Mouse (Mus musculus) ES-E14 (cell line): ENCODE measurements around the gene Casq1.

ENCODE experiments used
- HCFC1 ChIP-seq: IDR thresholded peaks from 2 replicates; pipeline ENCODE4 v1.6.1; 2012; ENCODE audit warnings: low read length, inconsistent platforms, borderline replicate concordance; ENCODE audit not compliant: insufficient read depth
- ZC3H11A ChIP-seq: IDR thresholded peaks from 2 replicates; pipeline ENCODE4 v1.6.1; 2012; ENCODE audit warnings: low read depth, mild to moderate bottlenecking, inconsistent platforms, low read length, borderline replicate concordance

DNA sequence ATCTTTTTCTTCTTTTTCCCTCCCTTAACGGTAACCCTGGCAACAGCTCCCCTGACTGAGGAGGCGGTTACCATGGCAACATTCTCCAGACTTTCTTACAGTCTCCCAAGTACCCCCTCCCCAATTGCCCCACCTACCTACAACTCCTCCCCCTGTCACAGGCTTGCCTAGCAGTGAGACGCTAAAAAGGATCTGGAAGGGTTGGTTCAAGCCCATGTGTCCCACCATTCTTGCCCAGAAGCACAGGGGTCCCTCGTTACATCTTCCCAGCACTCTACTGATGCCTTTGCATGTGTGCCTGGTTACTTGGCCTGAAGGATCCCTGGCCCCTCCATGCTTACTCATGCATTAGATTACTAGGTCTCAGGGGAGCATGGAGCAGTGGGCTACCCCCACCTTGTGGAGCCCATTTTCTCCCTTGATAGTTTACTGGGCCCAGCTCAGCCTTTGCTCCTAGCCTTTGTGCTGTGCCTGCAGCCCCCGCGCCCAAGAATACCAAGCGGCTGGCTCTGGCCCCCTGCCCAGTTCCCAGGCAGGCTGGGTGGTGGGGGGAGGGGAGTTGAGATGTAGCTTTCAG is 18.7 kb downstream of the Casq1 start:
- TF ChIP-seq HCFC1 (no peak), ZC3H11A (no peak)
